Mouse (Mus musculus) kidney, adult 2 months (tissue): Measurements from ENCODE around the gene Cflar. TPM values are rescaled to one million over a fixed set of nuclear protein-coding genes. Genes with fewer than 3 reads are reported as not detected.
"Not testable (repeated sequence)": the region's sequence is repeated elsewhere in the genome, so short reads cannot be mapped to it uniquely, and the experiment has no call there.

Source experiments
- DNase-seq: peaks from one replicate; pipeline ENCODE4 v3.0.0; 2021
- H3K27ac ChIP-seq: fragments of 200-500 bp; 2 replicates; pipeline ENCODE4 v1.5.1; 2012; ENCODE audit warnings: low read depth, low read length, control low read depth, inconsistent platforms; ENCODE audit not compliant: insufficient read depth
- H3K27me3 ChIP-seq: fragments of 200-500 bp; replicated peaks from 2 replicates; pipeline ENCODE4 v1.6.1; 2012; ENCODE audit warnings: mild to moderate bottlenecking, moderate library complexity, low read length, inconsistent platforms; ENCODE audit not compliant: control insufficient read depth, insufficient read depth
- H3K36me3 ChIP-seq: fragments of 200-500 bp; 2 replicates; pipeline ENCODE4 v1.6.1; 2012; ENCODE audit warnings: mild to moderate bottlenecking, moderate library complexity, low read length, inconsistent platforms; ENCODE audit not compliant: control insufficient read depth, insufficient read depth
- H3K4me1 ChIP-seq: fragments of 200-500 bp; 2 replicates; pipeline ENCODE4 v1.6.1; 2011; ENCODE audit warnings: low read length; ENCODE audit not compliant: control insufficient read depth, insufficient read depth
- H3K4me3 ChIP-seq: fragments of 200-500 bp; 2 replicates; pipeline ENCODE4 v1.5.1; 2011; ENCODE audit warnings: mild to moderate bottlenecking, low read depth, low read length, control low read depth; ENCODE audit not compliant: insufficient read depth
- CTCF ChIP-seq: fragments of 200-500 bp; conservative IDR thresholded peaks from 2 replicates; pipeline ENCODE4 v1.5.1; 2011; ENCODE audit warnings: low read depth, mild to moderate bottlenecking, control low read depth, low read length, moderate library complexity, mixed read lengths; ENCODE audit not compliant: insufficient read depth, insufficient read length
- POLR2A ChIP-seq: fragments of 200-500 bp; IDR thresholded peaks from one replicate; pipeline ENCODE4 v1.6.1; 2011; ENCODE audit warnings: low read depth, low read length, control low read depth
- WGBS: fragments of 180-500 bp; shearing (Covaris S2); methylation state at CpG from one replicate; pipeline ENCODE4 v1.1.7; 2018; 5-methylcytosine and 5-hydroxymethylcytosine counted together
- polyA plus RNA-seq: library from polyadenylated mRNA; depleted of rRNA; stranded (reverse); fragments of >200 nt; gene quantifications from 2 replicates; pipeline ENCODE4 v1.2.3, GENCODE M21; 2012; rRNA removed

Cflar gene
- 65.8 and 71.1 TPM in 2 replicates for polyA plus RNA-seq

DNA sequence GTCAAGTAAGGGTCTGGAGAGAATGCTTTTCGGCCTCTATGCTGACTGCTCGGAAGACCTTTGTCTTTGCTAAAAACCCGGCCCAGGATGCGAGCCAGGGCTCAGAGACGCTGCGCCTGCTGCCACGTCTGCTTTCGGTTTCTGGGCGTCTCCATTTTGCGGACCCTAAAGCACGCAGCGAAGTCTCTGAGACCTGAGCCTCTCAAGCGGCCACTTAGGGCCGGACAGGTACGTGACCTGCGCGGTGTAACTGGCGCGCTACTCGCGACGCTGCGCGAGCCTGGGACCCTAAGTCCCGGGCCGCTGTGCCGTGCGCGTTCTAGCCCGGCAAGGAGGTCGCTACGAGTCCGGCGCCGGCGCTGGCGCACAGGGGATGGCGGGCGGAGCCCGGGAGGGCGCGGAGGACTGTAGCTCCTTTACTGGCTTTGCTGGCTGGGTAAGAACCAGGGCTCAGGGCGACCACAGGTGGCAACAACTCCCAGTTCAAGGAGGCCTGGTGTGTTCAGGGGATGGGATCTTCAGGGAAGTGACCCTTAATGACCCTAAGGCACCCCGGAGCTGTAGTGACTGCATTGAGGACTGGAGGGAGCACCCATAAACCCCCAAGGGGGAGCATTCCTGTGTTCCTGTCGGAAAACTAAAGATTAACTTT, at the start of gene Cflar:
Gene Cflar (plus strand): TSS at position 144 of the 652 bp plus-strand sequence.
- no peaks in the 10 kb centered on the region for H3K27me3 ChIP-seq
- peak within 1 kb of the TSS; percentile 99 for H3K27ac ChIP-seq
- H3K4me1 ChIP-seq, result peaks cover 8% of the 10 kb centered on the region; the same call in 1 of the 2 replicates
- peak within 1 kb of the TSS; percentile 76 for H3K4me3 ChIP-seq
- peaks cover 11% of the 10 kb centered on the region; the same call in 1 of the 2 replicates for H3K36me3 ChIP-seq
- TF ChIP-seq POLR2A, result no peak
- no peak for TF ChIP-seq CTCF
- peak; percentile 88 for DNase-seq
- WGBS, result under 1% methylated on average over 45 of the region's 45 CpGs

DNA sequence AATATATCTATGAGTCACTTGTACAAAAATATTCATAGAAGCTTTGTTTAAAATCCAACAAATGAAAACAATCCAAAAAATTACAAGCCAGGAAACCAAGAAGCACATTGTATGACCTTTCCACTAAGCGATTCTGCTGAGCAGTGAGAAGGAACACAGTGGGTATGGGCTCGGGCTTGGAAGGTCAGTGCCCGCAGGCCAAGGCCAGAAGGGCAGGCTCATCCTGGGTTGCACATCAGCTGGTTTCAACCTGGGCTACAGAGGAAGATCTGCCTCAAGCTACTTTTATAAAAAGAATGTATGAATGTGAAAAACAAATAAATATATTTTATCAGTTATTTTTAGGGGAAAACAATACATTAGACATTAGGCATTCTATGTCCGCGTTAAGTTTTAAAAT, 48.6 kb upstream of the Cflar start:
- WGBS, result 61% methylated on average over 5 of the region's 5 CpGs
- H3K36me3 ChIP-seq, result not testable (repeated sequence)

DNA sequence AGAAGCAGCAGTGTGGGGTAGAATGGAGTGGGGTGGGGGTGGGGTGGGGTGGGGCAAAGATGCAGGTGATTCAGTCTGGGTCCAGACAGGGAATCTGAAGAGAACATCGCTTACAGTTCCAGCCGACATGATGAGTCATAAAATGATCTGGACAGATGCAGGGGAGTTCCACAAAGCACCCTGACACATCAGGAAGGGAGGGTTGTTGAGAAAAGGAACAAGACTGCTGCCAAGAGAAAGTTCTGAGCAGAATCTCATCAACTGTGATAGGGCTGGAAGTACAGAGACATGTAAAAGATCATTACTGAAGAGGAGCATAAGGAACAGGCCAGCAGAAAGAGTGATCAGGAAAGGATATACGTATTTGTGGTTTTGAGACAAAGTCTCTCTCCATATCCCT, 47.9 kb upstream of the Cflar start:
- H3K36me3 ChIP-seq, H3K27ac ChIP-seq, DNase-seq, H3K4me3 ChIP-seq, H3K4me1 ChIP-seq, H3K27me3 ChIP-seq: not testable (repeated sequence)
- 70% methylated on average over 3 of the region's 3 CpGs for WGBS

More for the DNA sequence above, 48.6 kb upstream of the Cflar start:
- not testable (repeated sequence) for H3K4me3 ChIP-seq, H3K4me1 ChIP-seq, H3K27me3 ChIP-seq, H3K27ac ChIP-seq
- peak; percentile 56 for DNase-seq

DNA sequence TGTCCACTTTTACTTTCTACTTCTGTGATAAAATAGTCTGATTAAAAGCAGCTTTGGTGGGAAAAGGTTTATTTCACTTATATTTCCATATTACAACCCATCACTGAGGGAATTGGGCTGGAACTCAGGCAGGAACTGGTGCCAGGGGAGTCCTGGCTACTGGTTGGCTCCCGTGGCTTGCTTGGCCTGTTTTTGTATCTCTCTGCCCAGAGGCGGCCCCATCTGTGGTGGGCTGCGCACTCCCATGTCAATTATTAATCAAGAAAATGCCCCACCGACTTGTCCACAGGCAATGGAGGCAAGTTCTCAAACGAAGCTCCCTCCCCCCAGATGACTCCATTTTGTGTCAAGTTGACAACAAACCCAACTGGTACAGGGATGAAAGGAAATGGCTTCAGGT, 43.1 kb upstream of the Cflar start:
- Histone ChIP-seq H3K4me1 (no peaks in the 10 kb centered on the region), H3K27me3 (no peaks in the 10 kb centered on the region), H3K27ac (no peak overlapping the region), H3K36me3 (no peaks in the 10 kb centered on the region), H3K4me3 (no peak overlapping the region)
- TF ChIP-seq CTCF, result no peak
- no peak for TF ChIP-seq POLR2A
- DNase-seq, result no peak
- 76% methylated on average over 5 of the region's 5 CpGs for WGBS

DNA sequence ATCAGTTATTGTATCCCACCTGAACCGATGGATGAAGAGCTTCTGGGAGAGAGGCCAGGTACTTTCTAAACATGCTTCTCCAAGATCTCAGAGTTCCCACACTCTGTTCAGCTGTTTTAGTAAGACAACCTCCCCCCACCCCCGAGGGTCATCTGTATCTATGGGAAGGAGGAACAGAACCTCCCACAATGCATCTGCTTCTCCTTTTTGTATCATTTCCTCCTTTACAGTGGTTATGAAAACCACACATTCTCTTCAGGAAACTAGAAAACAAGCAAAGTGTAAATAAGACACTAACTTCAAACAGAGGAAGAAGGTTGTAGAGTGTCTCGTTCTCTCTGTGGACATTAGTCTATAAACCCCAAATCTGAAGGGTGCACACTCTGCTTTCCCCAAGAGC, 41.7 kb upstream of the Cflar start:
- H3K4me3 ChIP-seq, H3K36me3 ChIP-seq, DNase-seq, H3K4me1 ChIP-seq, H3K27me3 ChIP-seq, H3K27ac ChIP-seq: not testable (repeated sequence)
- WGBS, result 85% methylated on average over 3 of the region's 3 CpGs

DNA sequence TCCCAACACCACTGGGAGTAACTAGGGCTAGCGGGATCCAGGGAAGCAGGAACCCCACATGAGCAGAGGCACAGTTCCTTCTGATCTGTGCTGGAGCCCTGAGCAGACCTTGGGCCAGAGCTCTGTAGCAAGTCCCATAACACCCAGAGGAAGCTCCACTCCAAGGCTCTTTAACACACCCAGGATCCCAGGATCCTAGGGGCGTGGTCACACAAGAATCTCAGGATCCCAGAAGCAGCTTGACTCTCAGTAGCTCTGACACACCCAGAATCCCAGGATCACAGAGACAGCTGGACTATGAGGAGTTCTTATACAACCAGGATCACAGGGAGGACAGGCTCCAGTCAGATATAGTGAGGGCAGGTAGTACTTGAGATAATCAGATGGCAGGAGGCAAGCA, 39.2 kb upstream of the Cflar start:
- no peak overlapping the region for H3K4me3 ChIP-seq
- no peak overlapping the region for H3K27ac ChIP-seq
- H3K27me3 ChIP-seq, result no peaks in the 10 kb centered on the region
- DNase-seq, result no peak
- no peak for TF ChIP-seq CTCF
- TF ChIP-seq POLR2A, result no peak
- H3K36me3 ChIP-seq, result no peaks in the 10 kb centered on the region
- H3K4me1 ChIP-seq, result no peaks in the 10 kb centered on the region
- 94% methylated on average over 2 of the region's 2 CpGs for WGBS

DNA sequence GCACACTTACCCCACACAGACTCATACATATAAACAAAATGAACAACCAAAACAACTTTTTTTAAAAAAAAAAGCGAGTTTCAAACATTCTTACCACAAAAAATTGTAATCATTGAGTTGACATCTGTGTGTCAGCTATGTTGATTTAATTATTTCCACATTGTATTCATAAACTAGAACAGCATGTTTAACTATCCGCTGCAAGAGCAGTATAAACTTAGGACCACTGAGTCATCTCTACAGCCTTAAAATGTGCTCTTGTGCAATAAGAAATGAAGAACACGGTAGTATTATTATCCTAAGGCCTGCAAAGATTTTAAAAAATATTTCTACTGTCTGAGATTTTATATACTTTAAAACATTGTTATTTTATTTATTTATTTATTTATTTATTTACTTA, 36.3 kb upstream of the Cflar start:
- no peaks in the 10 kb centered on the region for H3K27me3 ChIP-seq
- no peak overlapping the region for H3K27ac ChIP-seq
- H3K4me3 ChIP-seq, result no peak overlapping the region
- H3K36me3 ChIP-seq, result no peaks in the 10 kb centered on the region
- no peaks in the 10 kb centered on the region for H3K4me1 ChIP-seq
- no peak for DNase-seq
- no peak for TF ChIP-seq CTCF
- WGBS, result 94% methylated on average over 3 of the region's 3 CpGs

DNA sequence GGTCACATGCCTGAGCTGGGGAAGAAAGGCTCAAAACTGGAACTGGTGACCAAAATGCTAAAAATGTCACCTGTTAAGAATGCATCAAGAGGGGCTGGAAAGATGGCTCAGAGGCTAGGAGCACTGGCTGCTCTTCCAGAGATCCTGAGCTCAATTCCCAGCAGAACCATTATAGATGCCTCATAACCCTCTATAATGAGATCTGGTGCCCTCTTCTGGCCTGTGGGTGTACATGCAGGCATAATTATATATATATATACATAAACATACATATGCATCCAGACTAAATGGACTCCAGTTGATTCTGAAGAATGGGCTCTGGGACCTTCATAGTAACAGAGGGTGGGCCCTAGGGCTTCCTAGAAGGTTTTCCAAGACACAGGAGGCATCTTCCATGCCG, 33.7 kb upstream of the Cflar start:
- DNase-seq, result peak; percentile 56
- Histone ChIP-seq H3K4me3 (no peak overlapping the region), H3K27me3 (no peaks in the 10 kb centered on the region), H3K4me1 (no peaks in the 10 kb centered on the region), H3K36me3 (no peaks in the 10 kb centered on the region), H3K27ac (no peak overlapping the region)
- TF ChIP-seq POLR2A (no peak), CTCF (0 out of 2 replicates have a peak, but pooled peaks have one; percentile 13)
- WGBS, result 94% methylated on average over 1 of the region's 1 CpGs

DNA sequence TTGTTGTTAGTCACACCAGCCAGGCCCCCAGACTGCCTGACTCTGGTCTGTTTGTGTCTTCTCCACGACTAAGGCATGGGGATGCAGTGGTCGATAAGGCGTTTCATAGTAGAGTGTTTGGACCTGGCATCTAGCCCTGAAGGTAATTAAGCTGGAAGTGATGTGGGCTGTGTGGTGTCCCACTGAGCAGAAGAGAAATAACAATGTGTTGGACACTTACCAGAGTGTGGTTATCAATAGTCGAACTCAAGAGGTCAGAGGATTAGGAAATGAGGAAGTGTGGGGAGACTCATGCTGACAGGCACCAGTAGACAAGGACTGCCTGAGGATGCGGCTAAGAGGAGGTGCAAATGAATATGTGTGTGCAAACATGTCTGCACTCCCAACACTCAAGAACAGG, 32.9 kb upstream of the Cflar start:
- not testable (repeated sequence) for H3K4me1 ChIP-seq, H3K27ac ChIP-seq, DNase-seq, H3K36me3 ChIP-seq, H3K27me3 ChIP-seq, H3K4me3 ChIP-seq
- WGBS, result 64% methylated on average over 5 of the region's 5 CpGs
